Mouse (Mus musculus): ENCODE data around the gene Cenpk. TPM values are rescaled to one million over a fixed set of nuclear protein-coding genes. Genes with fewer than 3 reads are reported as not detected.
A peak's percentile ranks its signal among the peaks of the same experiment; 100 is the strongest.

Gene Cenpk
- polyA plus RNA-seq, 1 experiment from 2014 or later, result 18.6 TPM

DNA sequence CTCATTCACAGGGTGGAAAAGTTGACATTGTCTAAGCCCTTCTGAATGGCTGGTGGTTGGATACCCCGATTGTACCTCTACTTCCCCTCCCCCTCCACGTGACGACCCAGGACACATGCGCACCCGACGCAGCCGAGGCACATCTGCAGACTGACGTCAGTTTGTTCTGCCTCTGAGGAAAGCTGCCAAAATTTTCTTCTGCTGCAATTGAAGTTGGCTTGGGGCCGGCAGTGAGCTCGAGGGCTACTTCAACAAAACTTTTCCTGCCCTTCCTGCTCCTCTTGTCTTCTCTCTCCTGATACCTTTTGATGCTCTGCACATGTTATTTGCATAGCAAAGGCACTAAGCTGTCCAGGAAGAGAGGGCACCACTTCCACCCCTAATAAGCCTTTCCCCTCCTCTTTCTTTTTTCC is 58.5 kb downstream of the Cenpk start:
- Histone ChIP-seq H3K27ac (peak overlapping the region; percentile 58; the same call in 1 of the 2 replicates), H3K9ac (peak overlapping the region; percentile 55), H3K4me2 (peak overlapping the region; percentile 67), H3K4me3 (peak overlapping the region; percentile 41), H3K9me3 (no peaks in the 10 kb centered on the region), H3K27me3 (no peaks in the 10 kb centered on the region), H3K36me3 (no peaks in the 10 kb centered on the region), H3K4me1 (replicated peaks) (peaks cover 29% of the 10 kb centered on the region)
- peak; percentile 93 for ATAC-seq (ENCODE audit: low FRiP score)
- 1% methylated on average over 10 of the region's 10 CpGs for WGBS

DNA sequence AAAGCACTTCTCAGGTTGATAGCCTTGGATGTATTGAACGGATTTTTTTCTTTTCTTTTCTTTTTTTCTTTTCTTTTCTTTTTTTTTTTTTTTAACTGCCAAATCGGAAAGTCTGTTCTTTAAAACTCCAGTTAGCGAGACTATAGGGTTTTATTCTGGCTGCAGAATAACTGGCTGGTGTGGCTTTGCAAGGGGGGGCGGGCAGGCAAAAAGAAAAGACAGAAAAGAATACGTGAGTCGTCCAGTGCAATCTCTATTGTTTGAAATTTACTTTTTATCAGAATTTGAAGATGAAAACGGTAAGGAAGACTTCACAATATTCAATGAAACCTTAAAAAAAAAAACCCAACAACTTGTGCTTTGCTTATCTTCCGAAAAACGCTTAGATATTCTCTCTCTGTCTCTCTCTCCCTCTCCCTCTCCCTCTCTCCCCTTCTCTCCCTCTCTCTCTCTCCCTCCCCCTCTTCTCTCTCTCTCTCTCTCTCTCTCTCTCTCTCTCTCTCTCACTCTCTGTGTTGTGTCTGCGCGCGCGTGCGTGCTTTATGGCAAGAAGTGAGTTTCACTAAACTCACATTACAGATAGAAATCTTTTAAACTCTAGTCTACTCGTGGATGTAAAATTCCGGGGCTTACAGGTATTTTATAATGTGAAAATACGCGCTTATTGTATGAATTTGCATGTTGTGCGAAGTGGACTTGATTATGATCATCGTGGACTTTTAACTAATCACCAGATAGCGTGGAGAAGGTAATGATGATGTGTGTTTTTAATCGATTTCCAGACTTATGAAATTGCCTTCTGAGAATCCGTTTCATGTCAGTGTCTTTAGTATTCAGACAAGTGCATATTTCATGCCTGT is 59.2 kb downstream of the Cenpk start, which contains the start of gene Adamts6:
Gene Adamts6 (plus strand): TSS at position 470 of the 860 bp plus-strand sequence.
- ATAC-seq (ENCODE audit: low FRiP score), result no peak
- Histone ChIP-seq H3K4me1 (replicated peaks) (peaks cover 29% of the 10 kb centered on the region), H3K9me3 (no peaks in the 10 kb centered on the region), H3K36me3 (no peaks in the 10 kb centered on the region), H3K4me3 (peak within 1 kb of the TSS; percentile 41), H3K9ac (peak within 1 kb of the TSS; percentile 57), H3K4me2 (peak within 1 kb of the TSS; percentile 67), H3K27me3 (no peaks in the 10 kb centered on the region), H3K27ac (peak within 1 kb of the TSS; percentile 70)
- WGBS, result under 1% methylated on average over 23 of the region's 23 CpGs

DNA sequence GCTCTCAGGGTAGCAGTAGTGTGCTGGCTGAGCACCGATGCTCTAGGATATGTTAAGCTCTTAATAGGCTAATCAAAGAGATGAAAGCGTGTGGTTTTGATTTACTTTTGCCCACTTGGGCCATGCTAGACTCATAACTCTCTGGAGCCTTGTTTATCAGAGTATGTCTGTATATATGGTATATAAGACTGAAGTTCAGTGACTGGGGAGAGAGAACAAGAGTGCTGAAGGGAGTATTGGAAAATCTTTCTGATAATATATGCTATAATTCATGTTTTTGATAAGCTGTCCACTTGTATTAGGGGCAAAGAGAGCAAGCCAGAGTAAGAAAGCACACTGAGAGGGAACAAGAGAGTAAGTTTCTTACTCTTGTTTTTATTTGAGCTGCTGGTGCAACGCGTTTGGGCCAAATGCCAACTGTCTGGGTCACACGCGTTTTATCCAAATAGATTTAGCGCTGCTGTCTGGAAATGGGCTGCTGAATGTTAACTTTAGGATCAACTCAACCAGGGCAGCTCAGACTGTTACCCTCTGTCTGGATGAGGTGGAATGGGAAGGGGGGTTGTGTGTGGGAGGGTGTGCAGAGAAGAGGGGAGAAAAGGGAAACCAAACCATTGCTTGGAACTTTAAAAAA is 59.9 kb downstream of the Cenpk start:
- Histone ChIP-seq H3K9ac (peak overlapping the region; percentile 57), H3K36me3 (no peaks in the 10 kb centered on the region), H3K27me3 (no peaks in the 10 kb centered on the region), H3K4me1 (replicated peaks) (peaks cover 29% of the 10 kb centered on the region), H3K4me2 (peak overlapping the region; percentile 67), H3K4me3 (peak overlapping the region; percentile 41), H3K27ac (peak overlapping the region; percentile 70), H3K9me3 (no peaks in the 10 kb centered on the region)
- 1% methylated on average over 7 of the region's 7 CpGs for WGBS
- peak; percentile 53 for ATAC-seq (ENCODE audit: low FRiP score)

DNA sequence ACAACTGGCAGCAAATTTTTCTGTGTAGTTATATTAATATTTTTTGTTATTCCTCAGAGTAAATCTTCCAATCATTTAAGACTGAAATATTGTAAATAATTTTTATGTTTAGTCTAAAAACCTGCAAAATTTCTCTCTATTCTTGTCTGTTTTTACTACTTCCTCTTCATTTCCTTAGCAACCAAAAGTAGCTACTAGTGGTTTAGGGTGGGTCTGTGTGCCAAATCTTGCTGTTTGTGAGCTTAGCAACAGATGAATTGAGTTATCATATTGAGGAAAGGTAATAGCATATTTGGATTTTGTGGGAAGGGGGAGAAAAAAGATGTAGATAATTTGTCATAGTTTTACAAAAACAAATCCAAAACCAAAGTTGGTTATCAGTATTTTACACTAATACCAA is 60.8 kb downstream of the Cenpk start:
- ATAC-seq (ENCODE audit: low FRiP score), result no peak
- H3K27me3 ChIP-seq, result no peaks in the 10 kb centered on the region
- no peaks in the 10 kb centered on the region for H3K36me3 ChIP-seq
- peaks cover 29% of the 10 kb centered on the region for H3K4me1 ChIP-seq (replicated peaks)
- H3K9me3 ChIP-seq, result no peaks in the 10 kb centered on the region
- no peak overlapping the region for H3K9ac ChIP-seq
- H3K27ac ChIP-seq, result no peak overlapping the region
- no peak overlapping the region for H3K4me3 ChIP-seq
- H3K4me2 ChIP-seq, result peak overlapping the region; percentile 29; the same call in 1 of the 2 replicates

DNA sequence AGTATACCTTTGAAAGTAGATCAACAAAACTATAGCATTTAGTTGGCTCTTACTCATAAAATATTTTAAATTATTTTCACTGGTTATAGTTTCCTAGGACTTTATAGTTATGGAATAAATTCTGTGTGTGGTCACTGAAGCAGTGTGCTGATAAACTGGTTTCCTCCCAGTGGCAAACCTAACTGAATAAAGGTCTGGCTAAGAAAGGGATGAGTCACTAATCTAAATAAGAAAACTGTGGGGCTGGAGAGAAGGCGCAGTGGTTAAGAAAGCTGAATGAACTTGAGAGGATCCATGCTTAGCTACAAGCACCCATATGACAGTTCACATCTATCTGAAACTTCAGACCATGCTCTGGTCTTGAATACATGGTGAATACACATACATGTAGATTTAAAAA is 67.1 kb downstream of the Cenpk start:
- Histone ChIP-seq H3K36me3 (no peaks in the 10 kb centered on the region), H3K4me3 (no peak overlapping the region), H3K4me1 (replicated peaks) (no peaks in the 10 kb centered on the region), H3K27me3 (no peaks in the 10 kb centered on the region), H3K27ac (no peak overlapping the region), H3K9ac (no peak overlapping the region), H3K4me2 (no peak overlapping the region), H3K9me3 (no peaks in the 10 kb centered on the region)
- 86% methylated on average over 1 of the region's 1 CpGs for WGBS
- no peak for ATAC-seq (ENCODE audit: low FRiP score)

Other genes with a start within 250 kb of the Cenpk start
- 41.9 and 44.8 TPM in 2 replicates for gene Nln, start 119.0 kb upstream of the Cenpk start, polyA plus RNA-seq (2015; fragmentation: Nextera tagmentation; extraction: Ambion mirVana)
- gene Sgtb, start 118.9 kb upstream of the Cenpk start, polyA plus RNA-seq (2015; fragmentation: Nextera tagmentation; extraction: Ambion mirVana), result 32.7 and 34.7 TPM in 2 replicates
- gene Trappc13, start 50.1 kb upstream of the Cenpk start, polyA plus RNA-seq (2015; fragmentation: Nextera tagmentation; extraction: Ambion mirVana), result 66.3 and 68.2 TPM in 2 replicates
- 33.6 and 34.2 TPM in 2 replicates for gene Trim23, start 49.8 kb upstream of the Cenpk start, polyA plus RNA-seq (2015; fragmentation: Nextera tagmentation; extraction: Ambion mirVana)
- gene Ppwd1, start 232 bp downstream of the Cenpk start, polyA plus RNA-seq (2015; fragmentation: Nextera tagmentation; extraction: Ambion mirVana), result 9.0 and 9.6 TPM in 2 replicates
- gene Adamts6, start 59.2 kb downstream of the Cenpk start, polyA plus RNA-seq (2015; fragmentation: Nextera tagmentation; extraction: Ambion mirVana), result 1.6 and 1.8 TPM in 2 replicates